Mouse (Mus musculus) left cerebral cortex, postnatal 36 days (tissue): Measurements from ENCODE around the gene Agap1. TPM values are rescaled to one million over a fixed set of nuclear protein-coding genes. Genes with fewer than 3 reads are reported as not detected.

Experiments used
- DNase-seq, 2 experiments: peaks; one replicate each; pipeline ENCODE4 v3.0.0; 2021 to 2022; ENCODE audit warnings: low spot score in 2 of 2, mixed read lengths in 1 of 2
- intact Hi-C: fragments of 180-260 bp; cut with DNase I; formaldehyde crosslinking; loops from one replicate; pipeline ENCODE4 v1.15.1; 2025
- total RNA-seq, 2 experiments: library from RNA; stranded (reverse); gene quantifications; 2 replicates each; pipeline ENCODE4 v1.2.3; 2021

Gene Agap1
- total RNA-seq, 2 experiments from 2014 or later, result 244 to 260 TPM

GRCm38 (mm10) chr1:89455421-89456091 lies 950 bp downstream of the Agap1 start:
- DNase-seq, result peak; percentile 50 to 56
- intact Hi-C loops, result loop anchor here (5.0 to 10.0 kb wide), 3 partner anchors 67 to 151 kb away; no protein-coding TSS in a partner anchor

GRCm38 (mm10) chr1:89456456-89456855 lies 1.9 kb downstream of the Agap1 start:
- intact Hi-C loops, result loop anchor here (5.0 to 10.0 kb wide), 3 partner anchors 66 to 152 kb away; no protein-coding TSS in a partner anchor
- DNase-seq, result no peak

- no peak for DNase-seq
- intact Hi-C loops, result loop anchor here (5.0 to 10.0 kb wide), 3 partner anchors 65 to 153 kb away; no protein-coding TSS in a partner anchor
These were observed 2.8 kb downstream of the Agap1 start for GRCm38 (mm10) chr1:89457126-89458031.

GRCm38 (mm10) chr1:89461881-89462280 lies 7.3 kb downstream of the Agap1 start:
- DNase-seq, result no peak
- intact Hi-C loops, result no loop called here

DNA sequence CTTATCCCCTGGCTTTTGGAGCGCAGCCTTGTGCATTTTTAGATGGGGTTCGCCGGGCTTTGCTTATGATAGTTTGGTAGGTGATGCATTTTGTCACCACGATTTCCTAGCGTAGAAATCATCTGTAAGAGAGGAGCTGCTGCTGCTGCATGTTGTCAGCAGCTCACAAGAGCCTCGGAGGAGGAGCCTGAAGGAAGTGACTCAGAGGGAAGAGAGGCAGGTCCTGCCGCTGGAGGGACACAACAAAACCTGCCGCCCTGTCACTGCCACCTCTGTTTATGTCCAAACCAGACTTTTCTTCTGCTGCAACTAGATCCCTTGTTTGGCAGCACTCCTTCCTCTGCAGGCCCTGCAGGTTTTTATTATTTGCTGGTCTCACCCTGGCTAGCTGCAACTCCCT lies 8.5 kb downstream of the Agap1 start:
- DNase-seq, result no peak

DNA sequence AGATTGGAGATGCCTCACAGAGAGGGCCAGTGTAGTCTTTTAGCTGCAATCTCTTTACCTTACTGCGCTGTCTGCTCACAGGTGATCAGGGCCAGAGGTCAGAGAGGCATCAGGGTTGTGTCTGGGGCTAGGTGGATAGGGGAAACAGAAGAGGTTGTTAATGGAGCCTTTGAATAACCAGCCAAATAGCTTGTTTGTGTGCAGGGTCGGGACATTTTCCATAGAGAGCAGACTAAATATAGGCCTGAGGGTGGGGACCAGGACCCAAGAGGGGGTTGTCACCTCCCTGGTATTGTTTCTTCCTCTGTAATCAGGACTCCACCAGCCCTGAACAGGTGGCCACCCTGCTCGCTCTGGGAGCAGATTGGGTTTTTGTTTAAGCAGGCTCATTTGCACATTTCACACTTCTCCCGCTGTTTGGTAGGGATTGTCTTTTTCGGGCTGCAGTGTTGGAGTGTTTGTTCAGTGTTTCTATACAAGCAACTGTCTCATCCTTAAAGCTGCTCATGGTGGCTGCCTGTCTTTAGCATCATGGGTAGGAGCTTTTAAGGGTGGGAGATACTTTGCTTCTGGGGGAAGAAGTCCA lies 10.9 kb downstream of the Agap1 start:
- peak; percentile 21 to 43 for DNase-seq
- intact Hi-C loops, result no loop called here

More for the DNA sequence above, 8.5 kb downstream of the Agap1 start:
- intact Hi-C loops, result no loop called here

DNA sequence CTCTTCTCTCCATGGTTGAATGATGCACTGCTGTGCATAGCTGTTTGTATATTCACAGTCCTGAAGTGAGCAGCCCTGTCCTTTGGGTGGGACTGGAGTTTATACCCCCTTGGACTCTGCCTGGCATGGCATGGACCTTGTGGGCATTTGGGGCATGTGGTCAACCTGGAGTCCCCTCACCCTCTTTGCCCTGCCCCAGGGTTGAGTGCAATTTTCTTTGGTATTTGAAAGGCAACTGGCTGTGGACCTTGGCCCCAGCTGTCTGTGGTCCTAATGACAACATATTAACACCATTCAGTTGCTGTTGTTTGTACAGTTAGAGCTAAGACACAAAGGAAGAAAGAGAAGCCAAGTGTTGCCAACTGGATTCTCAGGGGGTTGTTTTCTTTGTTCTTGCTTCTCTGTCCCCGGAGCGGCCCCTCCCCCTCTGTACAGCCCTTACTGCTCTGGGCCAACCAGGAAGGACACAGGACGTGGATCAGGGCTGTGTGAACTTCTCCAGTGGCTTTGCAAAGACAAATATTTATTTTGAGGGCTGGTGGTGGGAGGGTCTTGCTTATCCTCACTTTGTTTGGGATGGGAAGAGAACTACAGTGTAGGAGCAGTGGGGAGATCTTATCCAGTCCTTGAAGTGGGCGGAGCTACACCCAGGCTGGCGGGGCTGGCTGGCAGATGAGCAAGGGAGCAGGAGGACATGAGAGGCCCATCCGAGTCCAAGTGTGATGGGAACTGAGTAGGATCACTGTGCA lies 12.9 kb downstream of the Agap1 start:
- no peak for DNase-seq
- intact Hi-C loops, result no loop called here

DNA sequence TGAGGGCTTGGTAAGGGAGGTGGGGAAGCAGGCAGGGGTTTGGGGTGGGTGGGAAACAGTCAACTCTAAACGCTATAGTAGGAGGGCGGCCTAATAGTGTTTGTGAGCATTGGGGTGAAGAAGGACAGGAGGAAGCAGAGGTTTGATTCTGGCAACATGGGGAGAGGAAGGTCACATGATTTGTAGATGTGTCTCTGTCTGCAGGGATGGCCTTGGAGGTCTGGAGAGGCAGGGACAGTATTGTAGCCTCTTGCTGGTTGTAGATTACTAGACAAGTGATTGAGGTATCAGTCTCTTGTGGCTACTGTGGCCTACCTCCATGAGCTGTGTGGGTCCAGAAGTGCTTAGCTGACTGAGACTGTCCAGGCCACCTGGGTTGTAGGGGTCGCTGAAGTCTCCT lies 13.5 kb downstream of the Agap1 start:
- intact Hi-C loops, result no loop called here
- no peak for DNase-seq

- DNase-seq, result no peak
- intact Hi-C loops, result loop anchor here (5.0 kb wide), 1 partner anchor 46 kb away; no protein-coding TSS in a partner anchor
These were observed 16.8 kb downstream of the Agap1 start for GRCm38 (mm10) chr1:89471430-89471829.

DNA sequence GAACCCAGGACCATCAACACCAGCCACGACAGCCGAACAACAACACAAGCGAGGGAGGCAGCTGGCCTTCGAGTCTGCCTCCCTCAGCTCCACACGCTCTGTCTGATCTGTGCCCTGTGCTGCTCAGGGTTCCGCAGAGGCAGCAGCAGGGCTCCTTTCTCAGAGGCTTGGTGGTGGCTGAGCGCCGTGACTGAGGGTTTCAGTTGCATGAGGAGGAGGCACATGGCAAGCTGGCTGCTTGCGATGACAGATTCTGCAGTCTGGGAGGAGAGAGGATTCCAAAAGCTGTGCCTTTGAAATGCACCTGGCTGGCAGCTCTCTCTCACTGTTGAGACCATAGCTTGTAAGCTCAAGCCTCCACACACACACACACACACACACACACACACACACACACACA lies 17.3 kb downstream of the Agap1 start:
- peak in 1 of 2 experiments; percentile 23 for DNase-seq
- intact Hi-C loops, result loop anchor here (5.0 kb wide), 1 partner anchor 45 kb away; no protein-coding TSS in a partner anchor

DNA sequence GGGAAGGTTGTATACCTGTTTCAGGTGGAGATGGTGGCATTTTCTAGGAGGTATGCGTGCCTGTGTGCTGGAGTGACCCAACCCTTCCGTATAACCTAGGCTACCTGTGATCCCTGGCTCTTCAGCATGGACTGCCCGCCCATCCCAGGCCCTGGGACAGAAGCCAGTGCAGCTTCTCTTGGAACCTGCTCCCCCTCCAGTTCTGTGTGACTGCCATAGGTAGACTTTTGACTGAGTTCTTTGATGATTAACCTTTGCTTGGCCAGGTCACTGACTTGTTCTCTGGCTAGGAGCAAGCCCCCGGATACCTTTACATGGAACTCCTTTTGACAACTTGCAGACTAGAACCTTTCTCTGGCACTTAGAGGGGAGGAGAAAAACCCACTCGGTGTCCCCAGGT lies 19.3 kb downstream of the Agap1 start:
- intact Hi-C loops, result loop anchor here (5.0 kb wide), 1 partner anchor 43 kb away; no protein-coding TSS in a partner anchor
- no peak for DNase-seq

DNA sequence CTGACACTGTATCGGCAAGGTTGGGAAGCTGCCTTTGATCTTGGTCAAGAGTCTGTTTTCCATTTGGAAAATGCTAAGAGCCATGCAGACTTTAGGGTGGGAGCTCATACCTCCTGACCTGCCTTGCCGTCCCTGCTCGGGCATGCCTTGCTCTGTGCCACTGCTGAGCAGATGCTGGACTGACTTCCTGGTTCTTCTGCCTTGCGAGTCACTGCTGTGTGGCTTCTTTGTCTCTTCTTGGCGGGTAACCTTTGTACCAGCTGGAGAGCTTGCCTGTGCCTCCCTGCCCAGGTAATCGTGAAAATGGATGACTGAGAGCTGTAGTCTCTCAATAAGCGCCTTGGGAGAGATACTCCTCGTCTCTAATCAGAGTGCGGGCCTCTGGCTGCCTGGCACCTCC lies 20.2 kb downstream of the Agap1 start:
- intact Hi-C loops, result loop anchor here (5.0 kb wide), 1 partner anchor 42 kb away; no protein-coding TSS in a partner anchor
- no peak for DNase-seq

- DNase-seq, result no peak
- intact Hi-C loops, result no loop called here
These were observed 22.4 kb downstream of the Agap1 start for GRCm38 (mm10) chr1:89477033-89477432.

- intact Hi-C loops, result no loop called here
- DNase-seq, result peak; percentile 49 to 52
These were observed 24.2 kb downstream of the Agap1 start for GRCm38 (mm10) chr1:89478571-89479460.

- intact Hi-C loops, result no loop called here
- no peak for DNase-seq
These were observed 26.5 kb downstream of the Agap1 start for GRCm38 (mm10) chr1:89481154-89481553.

DNA sequence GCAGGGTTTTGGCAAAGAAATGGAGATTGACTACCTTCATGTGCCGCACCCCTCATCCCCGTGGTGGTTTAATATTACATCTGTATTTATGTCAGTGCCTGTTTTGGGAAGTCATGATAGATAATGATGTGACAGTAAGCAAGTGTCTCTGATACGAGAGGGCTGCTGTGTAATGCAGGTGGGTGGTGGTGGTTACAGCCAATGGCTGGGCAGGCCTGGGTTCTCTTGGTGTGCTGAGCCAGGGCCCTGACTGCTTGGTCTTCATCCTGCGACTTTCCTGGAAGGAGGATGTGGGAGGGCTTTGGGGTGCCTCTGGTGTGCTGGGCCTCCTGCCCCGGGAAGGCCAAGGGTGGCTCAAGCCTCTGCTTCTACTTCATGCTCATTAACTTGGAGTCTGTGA lies 28.2 kb downstream of the Agap1 start:
- no peak for DNase-seq
- intact Hi-C loops, result no loop called here

DNA sequence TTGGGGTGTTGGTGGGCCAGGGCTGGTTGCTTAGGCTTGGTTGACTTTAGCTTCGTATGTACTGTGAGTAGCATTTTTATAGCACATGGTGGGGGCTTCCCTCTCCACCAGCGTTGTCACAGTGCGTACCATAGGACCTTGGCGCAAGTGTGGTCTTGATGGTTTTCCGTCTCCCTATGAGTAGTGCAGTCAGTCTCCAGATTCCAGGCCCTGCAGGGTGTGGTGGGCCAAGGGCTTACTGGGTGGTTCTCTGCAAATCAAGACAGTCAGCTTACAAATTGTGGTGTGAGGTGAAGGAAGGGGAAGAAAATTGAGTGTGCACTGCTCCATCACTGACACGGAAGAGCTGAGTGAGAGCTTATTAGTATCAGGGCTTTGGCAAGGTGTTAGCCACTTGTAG lies 32.3 kb downstream of the Agap1 start:
- intact Hi-C loops, result no loop called here
- DNase-seq, result no peak
